Mouse (Mus musculus) midbrain, embryonic 13.5 days (tissue): Measurements from ENCODE around the gene Dnajb5. TPM values are rescaled to one million over a fixed set of nuclear protein-coding genes. Genes with fewer than 3 reads are reported as not detected.

ENCODE experiments used
- ATAC-seq: fragments of 200-750 bp; cut with Nextera tagmentation; 2 replicates; pipeline ENCODE4 v1.8.0; 2017; ENCODE audit warnings: mild to moderate bottlenecking, moderate TSS enrichment, moderate library complexity
- H3K27ac ChIP-seq: fragments of 300-500 bp; sonication (generic); 2 replicates; pipeline ENCODE4 v1.5.1; 2015; ENCODE audit warnings: inconsistent platforms, mild to moderate bottlenecking, moderate library complexity
- H3K27me3 ChIP-seq: fragments of 300-500 bp; sonication (generic); 2 replicates; pipeline ENCODE4 v1.6.1; 2015; ENCODE audit warnings: mild to moderate bottlenecking, inconsistent platforms
- H3K36me3 ChIP-seq: fragments of 300-500 bp; sonication (generic); 2 replicates; pipeline ENCODE4 v1.6.1; 2015; ENCODE audit warnings: mild to moderate bottlenecking, inconsistent platforms
- H3K4me1 ChIP-seq: fragments of 300-500 bp; sonication (generic); replicated peaks from 2 replicates; pipeline ENCODE4 v1.6.1; 2015; ENCODE audit warnings: inconsistent platforms
- H3K4me2 ChIP-seq: fragments of 300-500 bp; sonication (generic); replicated peaks from 2 replicates; pipeline ENCODE4 v1.6.1; 2015; ENCODE audit warnings: moderate library complexity, mild to moderate bottlenecking, inconsistent platforms
- H3K4me3 ChIP-seq: fragments of 300-500 bp; sonication (generic); replicated peaks from 2 replicates; pipeline ENCODE4 v1.5.1; 2015; ENCODE audit warnings: mild to moderate bottlenecking, inconsistent platforms
- H3K9ac ChIP-seq: fragments of 300-500 bp; sonication (generic); replicated peaks from 2 replicates; pipeline ENCODE4 v1.6.1; 2015; ENCODE audit warnings: mild to moderate bottlenecking, inconsistent platforms
- H3K9me3 ChIP-seq: fragments of 300-500 bp; sonication (generic); 2 replicates; pipeline ENCODE4 v1.6.1; 2016; ENCODE audit warnings: mild to moderate bottlenecking, inconsistent platforms
- WGBS: fragments of 180-500 bp; shearing (Covaris S2); methylation state at CpG from one replicate; pipeline ENCODE4 v1.1.7; 2015; 5-methylcytosine and 5-hydroxymethylcytosine counted together
- polyA plus RNA-seq: library from polyadenylated mRNA; unstranded; fragments of >200 nt; fragmentation: Nextera tagmentation; extraction: Ambion mirVana; gene quantifications from 2 replicates; pipeline ENCODE4 v1.2.1, GENCODE M21; 2015

Dnajb5 gene
- polyA plus RNA-seq, 1 experiment from 2014 or later: 58.2 TPM

- Histone ChIP-seq H3K27ac (no peak overlapping the region), H3K4me1 (peaks cover 28% of the 10 kb centered on the region), H3K36me3 (no peaks in the 10 kb centered on the region), H3K4me3 (no peak overlapping the region), H3K4me2 (no peak overlapping the region), H3K9ac (no peak overlapping the region), H3K9me3 (no peaks in the 10 kb centered on the region), H3K27me3 (peaks cover 20% of the 10 kb centered on the region)
- 91% methylated on average over 9 of the region's 9 CpGs for WGBS
- no peak for ATAC-seq
Observed at GRCm38 (mm10) chr4:42920726-42921125, 28.9 kb upstream of the Dnajb5 start.

- Histone ChIP-seq H3K4me3 (no peak overlapping the region), H3K27ac (no peak overlapping the region), H3K36me3 (no peaks in the 10 kb centered on the region), H3K27me3 (peaks cover 16% of the 10 kb centered on the region), H3K9ac (no peak overlapping the region), H3K4me2 (no peak overlapping the region), H3K9me3 (no peaks in the 10 kb centered on the region), H3K4me1 (peaks cover 25% of the 10 kb centered on the region)
- ATAC-seq: no peak
- 86% methylated on average over 2 of the region's 2 CpGs for WGBS
Observed at GRCm38 (mm10) chr4:42921536-42921935, 28.1 kb upstream of the Dnajb5 start.

GRCm38 (mm10) chr4:42922056-42922455, 27.6 kb upstream of the Dnajb5 start:
- ATAC-seq: no peak
- Histone ChIP-seq H3K4me3 (no peak overlapping the region), H3K36me3 (no peaks in the 10 kb centered on the region), H3K9me3 (no peaks in the 10 kb centered on the region), H3K9ac (no peak overlapping the region; the same call in 1 of the 2 replicates), H3K27me3 (peaks cover 16% of the 10 kb centered on the region), H3K4me2 (no peak overlapping the region), H3K27ac (no peak overlapping the region), H3K4me1 (peaks cover 23% of the 10 kb centered on the region)
- 59% methylated on average over 6 of the region's 6 CpGs for WGBS

- H3K36me3 ChIP-seq: no peaks in the 10 kb centered on the region
- no peak for ATAC-seq
- peaks cover 20% of the 10 kb centered on the region for H3K4me1 ChIP-seq
- H3K9ac ChIP-seq: no peak overlapping the region; the same call in 1 of the 2 replicates
- no peak overlapping the region for H3K4me3 ChIP-seq
- no peak overlapping the region for H3K4me2 ChIP-seq
- no peak overlapping the region for H3K27ac ChIP-seq
- no peaks in the 10 kb centered on the region for H3K9me3 ChIP-seq
- H3K27me3 ChIP-seq: peaks cover 14% of the 10 kb centered on the region
- WGBS: 93% methylated on average over 8 of the region's 8 CpGs
Observed at GRCm38 (mm10) chr4:42922461-42922860, 27.2 kb upstream of the Dnajb5 start.

GRCm38 (mm10) chr4:42924095-42924710, 25.4 kb upstream of the Dnajb5 start:
- ATAC-seq: no peak
- Histone ChIP-seq H3K9me3 (no peaks in the 10 kb centered on the region), H3K36me3 (no peaks in the 10 kb centered on the region), H3K27me3 (0 out of 2 replicates have a peak, but pooled peaks cover 3% of the 10 kb centered on the region), H3K4me3 (no peak overlapping the region), H3K9ac (no peak overlapping the region), H3K27ac (no peak overlapping the region), H3K4me2 (no peak overlapping the region), H3K4me1 (peaks cover 16% of the 10 kb centered on the region)
- WGBS: 65% methylated on average over 13 of the region's 13 CpGs

- Histone ChIP-seq H3K9me3 (no peaks in the 10 kb centered on the region), H3K4me3 (no peak overlapping the region), H3K9ac (no peak overlapping the region), H3K27ac (no peak overlapping the region), H3K4me1 (peaks cover 6% of the 10 kb centered on the region), H3K36me3 (no peaks in the 10 kb centered on the region), H3K27me3 (peaks cover 11% of the 10 kb centered on the region; the same call in 1 of the 2 replicates), H3K4me2 (no peak overlapping the region)
- no peak for ATAC-seq
- 85% methylated on average over 5 of the region's 5 CpGs for WGBS
Observed at GRCm38 (mm10) chr4:42928209-42928608, 21.4 kb upstream of the Dnajb5 start.

GRCm38 (mm10) chr4:42928952-42929351, 20.7 kb upstream of the Dnajb5 start:
- Histone ChIP-seq H3K9me3 (no peaks in the 10 kb centered on the region), H3K27me3 (peaks cover 11% of the 10 kb centered on the region; the same call in 1 of the 2 replicates), H3K27ac (no peak overlapping the region), H3K4me1 (peaks cover 14% of the 10 kb centered on the region), H3K4me3 (no peak overlapping the region), H3K4me2 (no peak overlapping the region), H3K36me3 (no peaks in the 10 kb centered on the region), H3K9ac (no peak overlapping the region)
- no peak for ATAC-seq
- WGBS: 94% methylated on average over 9 of the region's 9 CpGs

GRCm38 (mm10) chr4:42932229-42932969, 17.2 kb upstream of the Dnajb5 start:
- Histone ChIP-seq H3K4me2 (no peak overlapping the region), H3K27me3 (peaks cover 20% of the 10 kb centered on the region), H3K4me1 (peaks cover 9% of the 10 kb centered on the region), H3K9me3 (no peaks in the 10 kb centered on the region), H3K36me3 (0 out of 2 replicates have a peak, but pooled peaks cover 4% of the 10 kb centered on the region), H3K4me3 (no peak overlapping the region), H3K9ac (no peak overlapping the region), H3K27ac (no peak overlapping the region)
- 68% methylated on average over 8 of the region's 8 CpGs for WGBS
- no peak for ATAC-seq

- H3K9me3 ChIP-seq: no peaks in the 10 kb centered on the region
- H3K27me3 ChIP-seq: peaks cover 20% of the 10 kb centered on the region
- H3K4me1 ChIP-seq: peaks cover 9% of the 10 kb centered on the region
- 10% methylated on average over 22 of the region's 22 CpGs for WGBS
- H3K36me3 ChIP-seq: 0 out of 2 replicates have a peak, but pooled peaks cover 8% of the 10 kb centered on the region
- peak; percentile 66 for ATAC-seq
- no peak overlapping the region for H3K4me3 ChIP-seq
- H3K4me2 ChIP-seq: peak overlapping the region; percentile 43
- H3K27ac ChIP-seq: no peak overlapping the region
- H3K9ac ChIP-seq: peak overlapping the region; percentile 52
Observed at GRCm38 (mm10) chr4:42933630-42934029, 16.0 kb upstream of the Dnajb5 start.

- Histone ChIP-seq H3K27me3 (no peaks in the 10 kb centered on the region; the same call in 1 of the 2 replicates), H3K36me3 (peaks cover 8% of the 10 kb centered on the region; the same call in 1 of the 2 replicates), H3K9me3 (no peaks in the 10 kb centered on the region), H3K4me1 (peaks cover 10% of the 10 kb centered on the region), H3K4me2 (no peak overlapping the region), H3K4me3 (no peak overlapping the region), H3K27ac (no peak overlapping the region), H3K9ac (no peak overlapping the region)
- ATAC-seq: no peak
- WGBS: 72% methylated on average over 7 of the region's 7 CpGs
Observed at GRCm38 (mm10) chr4:42941396-42941795, 8.2 kb upstream of the Dnajb5 start.

- H3K27ac ChIP-seq: no peak overlapping the region
- peaks cover 29% of the 10 kb centered on the region for H3K4me1 ChIP-seq
Observed at GRCm38 (mm10) chr4:42943341-42943740, 6.3 kb upstream of the Dnajb5 start.

GRCm38 (mm10) chr4:42944185-42944584, 5.4 kb upstream of the Dnajb5 start:
- H3K27me3 ChIP-seq: no peaks in the 10 kb centered on the region
- peaks cover 38% of the 10 kb centered on the region for H3K4me1 ChIP-seq
- H3K27ac ChIP-seq: no peak overlapping the region
- ATAC-seq: no peak
- H3K4me3 ChIP-seq: no peak overlapping the region
- H3K4me2 ChIP-seq: no peak overlapping the region
- no peak overlapping the region for H3K9ac ChIP-seq
- H3K36me3 ChIP-seq: peaks cover 4% of the 10 kb centered on the region; the same call in 1 of the 2 replicates
- 90% methylated on average over 9 of the region's 9 CpGs for WGBS
- no peaks in the 10 kb centered on the region for H3K9me3 ChIP-seq

More at GRCm38 (mm10) chr4:42943341-42943740, 6.3 kb upstream of the Dnajb5 start:
- Histone ChIP-seq H3K36me3 (peaks cover 4% of the 10 kb centered on the region; the same call in 1 of the 2 replicates), H3K27me3 (no peaks in the 10 kb centered on the region; the same call in 1 of the 2 replicates), H3K9ac (no peak overlapping the region), H3K4me3 (no peak overlapping the region), H3K9me3 (no peaks in the 10 kb centered on the region), H3K4me2 (no peak overlapping the region)
- ATAC-seq: no peak
- WGBS: 73% methylated on average over 5 of the region's 5 CpGs
